Mouse (Mus musculus) kidney, adult 11 months (tissue): ENCODE measurements around the gene Ptprj.
"Not testable (repeated sequence)": the region's sequence is repeated elsewhere in the genome, so short reads cannot be mapped to it uniquely, and the experiment has no call there.

Experiments used
- DNase-seq: peaks from one replicate; pipeline ENCODE4 v3.0.0; 2022

The Ptprj gene

GRCm38 (mm10) chr2:90474593-90475405 lies 105.6 kb downstream of the Ptprj start:
- peak; percentile 97 for DNase-seq

GRCm38 (mm10) chr2:90472701-90473100 lies 107.7 kb downstream of the Ptprj start:
- no peak for DNase-seq

DNA sequence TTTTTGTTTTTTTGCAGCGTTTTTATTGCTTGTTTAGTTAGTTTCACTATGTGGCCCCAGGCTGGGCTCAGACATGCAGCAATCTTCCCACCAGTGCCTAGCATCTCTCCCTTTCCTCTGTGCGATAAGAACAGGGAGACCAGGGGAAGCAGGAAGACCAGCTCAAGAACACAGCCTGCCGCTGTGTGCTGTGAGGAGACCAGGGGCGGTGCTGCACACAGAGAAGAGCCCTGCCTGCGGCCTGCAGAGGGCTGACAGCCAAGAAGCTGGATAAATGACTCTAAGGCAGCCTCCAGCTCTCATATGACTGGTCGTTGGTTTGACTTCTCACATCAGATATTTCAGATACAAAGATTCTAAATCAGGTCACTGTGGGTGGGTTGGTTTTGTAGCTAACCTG lies 110.3 kb downstream of the Ptprj start:
- DNase-seq, result no peak

DNA sequence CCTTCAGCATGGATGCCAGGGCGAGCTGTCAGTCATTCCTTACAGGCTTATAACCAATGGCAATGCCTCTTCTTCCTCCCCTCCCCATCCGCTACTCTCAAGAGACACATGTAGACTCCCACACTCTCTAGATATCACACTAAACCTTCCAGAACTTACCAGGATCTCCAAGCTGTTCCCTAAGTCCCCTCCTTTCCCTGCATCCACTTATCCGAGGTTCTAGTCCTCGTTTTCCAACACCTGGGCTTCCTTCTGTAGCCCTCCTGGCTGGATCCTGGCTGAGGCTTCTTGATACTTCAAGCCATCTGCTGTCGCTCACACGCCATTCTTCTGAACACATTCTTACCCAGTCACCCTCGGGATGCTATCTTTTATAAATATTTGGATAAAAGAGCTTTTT lies 114.0 kb downstream of the Ptprj start:
- DNase-seq, result no peak

GRCm38 (mm10) chr2:90463735-90464134 lies 116.7 kb downstream of the Ptprj start:
- no peak for DNase-seq

- no peak for DNase-seq
Measured at GRCm38 (mm10) chr2:90462252-90462651, 118.2 kb downstream of the Ptprj start.

DNA sequence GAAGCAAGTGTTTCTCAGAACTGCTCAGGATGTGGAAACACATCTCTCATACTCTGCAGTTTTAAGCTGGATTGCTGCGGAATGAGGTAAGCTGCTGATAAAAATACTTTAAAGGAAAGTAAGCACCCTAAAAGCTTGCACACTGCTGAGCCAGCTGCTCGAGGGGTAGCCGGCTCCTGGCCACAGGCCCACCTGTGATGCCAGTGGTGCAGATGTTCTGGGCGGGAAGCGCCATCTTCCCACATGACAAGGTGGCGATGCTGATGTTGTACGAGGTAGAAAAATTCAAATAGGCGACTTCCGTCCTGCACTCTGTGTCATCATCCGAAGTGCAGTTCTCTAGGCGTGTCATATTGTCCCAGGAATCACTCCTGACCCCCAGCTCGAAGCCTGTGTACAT lies 122.5 kb downstream of the Ptprj start:
- no peak for DNase-seq

- no peak for DNase-seq
Measured at GRCm38 (mm10) chr2:90452380-90452779, 128.1 kb downstream of the Ptprj start.

- peak; percentile 20 for DNase-seq
Measured at GRCm38 (mm10) chr2:90448967-90449740, 131.3 kb downstream of the Ptprj start.

DNA sequence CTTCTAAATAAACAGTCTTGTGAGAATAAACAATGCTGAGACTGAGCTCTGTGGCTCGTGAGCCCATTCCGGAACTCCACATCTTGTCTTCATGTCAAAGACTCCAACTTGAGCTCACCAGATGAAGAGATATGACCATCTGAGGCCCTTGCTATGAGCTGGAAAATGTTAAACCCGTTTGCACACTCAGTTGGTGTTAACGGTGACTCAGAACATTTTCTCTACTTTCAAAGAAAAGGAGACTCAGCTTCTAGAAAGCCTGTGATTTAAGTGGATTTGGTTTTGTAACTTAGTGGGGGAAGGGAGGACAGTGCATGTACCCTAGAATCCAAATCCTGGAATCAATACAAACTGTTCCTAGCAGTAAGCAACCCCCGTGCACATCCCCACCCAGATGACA lies 136.6 kb downstream of the Ptprj start:
- no peak for DNase-seq

DNA sequence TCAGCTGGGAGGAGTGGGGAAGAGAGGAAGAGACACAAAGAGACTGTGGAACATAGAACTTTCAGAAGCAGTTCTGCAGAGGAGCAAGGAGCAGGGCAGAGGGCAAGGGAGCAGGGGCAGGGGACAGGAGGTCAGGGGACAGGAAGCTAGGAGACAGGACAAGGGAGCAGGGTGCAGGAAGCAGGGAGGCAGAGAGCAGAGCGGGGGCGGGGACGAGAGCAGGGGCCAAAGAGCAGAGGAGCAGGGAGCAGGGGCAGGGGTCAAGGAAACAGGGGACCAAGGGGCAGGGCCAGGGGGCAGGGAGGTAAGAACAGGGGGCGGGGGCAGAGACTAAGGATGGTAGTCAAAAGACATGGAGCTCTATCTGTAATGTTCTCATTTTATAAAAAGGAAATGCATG lies 138.6 kb downstream of the Ptprj start:
- peak; percentile 38 for DNase-seq

GRCm38 (mm10) chr2:90440169-90440568 lies 140.3 kb downstream of the Ptprj start:
- not testable (repeated sequence) for DNase-seq

- DNase-seq, result not testable (repeated sequence)
Measured at GRCm38 (mm10) chr2:90437453-90437852, 143.0 kb downstream of the Ptprj start.

DNA sequence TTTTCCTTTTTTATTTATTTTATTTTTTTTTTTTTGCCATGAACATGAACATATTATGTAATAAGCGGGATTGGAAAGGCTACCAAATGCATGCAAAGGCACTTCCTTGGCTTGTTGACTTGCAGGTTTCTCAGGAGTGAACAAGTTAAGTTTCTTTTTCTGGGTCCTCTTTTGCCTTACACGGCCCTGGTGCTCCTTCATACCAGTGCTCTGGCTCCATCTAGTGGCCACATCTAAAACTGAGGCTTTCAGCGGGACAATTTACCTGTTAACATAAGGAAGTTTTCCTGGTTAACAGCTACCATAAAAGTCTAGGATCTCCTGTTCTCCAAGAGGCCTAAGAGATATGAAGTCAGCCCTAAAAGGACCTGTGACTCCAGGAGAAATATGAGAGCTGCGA lies 150.7 kb downstream of the Ptprj start:
- not testable (repeated sequence) for DNase-seq

DNA sequence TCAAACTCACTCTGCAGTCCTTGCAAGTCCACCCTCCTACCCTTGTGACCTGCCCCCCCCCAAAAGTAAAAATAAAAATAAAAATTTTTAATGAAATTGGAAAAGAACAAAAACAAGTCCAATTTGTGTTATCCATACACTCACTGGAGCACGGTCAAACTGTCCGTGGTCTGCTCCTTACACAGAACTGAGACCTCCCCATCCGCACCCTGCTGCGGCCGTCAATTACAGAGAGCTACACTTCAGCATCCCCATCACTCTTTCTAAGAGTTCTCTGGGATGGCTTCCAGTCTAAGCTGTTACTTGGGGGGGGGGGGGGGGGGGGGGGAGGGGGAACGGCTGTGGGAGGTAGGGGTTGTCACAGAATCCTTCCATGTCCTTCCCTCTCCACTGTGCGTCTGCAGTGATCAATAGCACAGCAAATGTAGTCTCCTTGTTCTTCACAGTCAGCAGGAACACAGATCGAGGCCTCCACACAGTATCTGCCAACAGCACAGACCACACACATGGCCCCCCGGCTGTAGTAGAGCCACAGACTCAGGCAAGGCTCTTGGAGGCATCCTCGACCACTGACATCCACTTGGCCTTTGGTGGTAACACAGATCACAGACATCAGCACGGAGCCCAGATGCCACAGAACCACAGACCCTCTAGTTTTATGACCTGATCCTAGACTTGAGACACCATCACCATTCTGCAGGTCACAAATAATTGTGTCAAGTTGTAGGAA lies 151.3 kb downstream of the Ptprj start:
- not testable (repeated sequence) for DNase-seq

GRCm38 (mm10) chr2:90424937-90425336 lies 155.5 kb downstream of the Ptprj start:
- not testable (repeated sequence) for DNase-seq

- not testable (repeated sequence) for DNase-seq
Measured at GRCm38 (mm10) chr2:90422282-90422681, 158.2 kb downstream of the Ptprj start.

- DNase-seq, result not testable (repeated sequence)
Measured at GRCm38 (mm10) chr2:90414110-90414821, 166.2 kb downstream of the Ptprj start.

- not testable (repeated sequence) for DNase-seq
Measured at GRCm38 (mm10) chr2:90398633-90399107, 181.8 kb downstream of the Ptprj start, which contains the start of gene Olfr1274-ps. TSS of gene Olfr1274-ps (plus strand) at chr2:90398683.
